Mouse (Mus musculus): Measurements from ENCODE around the gene Kif26a. TPM values are rescaled to one million over a fixed set of nuclear protein-coding genes. Genes with fewer than 3 reads are reported as not detected.

The Kif26a gene
- polyA plus RNA-seq, 1 experiment, result 0.02 TPM

- H3ac ChIP-seq (ENCODE audit: control insufficient read depth, insufficient read length), result no peak overlapping the region
Observed at GRCm38 (mm10) chr12:112182609-112182955, 36.6 kb downstream of the Kif26a start.

GRCm38 (mm10) chr12:112183675-112184074 lies 37.7 kb downstream of the Kif26a start:
- Histone ChIP-seq H3ac (ENCODE audit: control insufficient read depth, insufficient read length) (no peak overlapping the region), H3K36me3 (ENCODE audit: control insufficient read depth, insufficient read depth) (no peaks in the 10 kb centered on the region), H3K79me2 (ENCODE audit: control insufficient read depth, insufficient read depth) (no peaks in the 10 kb centered on the region), H3K27me3 (ENCODE audit: control insufficient read depth, insufficient read depth, insufficient read length) (peaks cover 66% of the 10 kb centered on the region), H3K4me3 (no peak overlapping the region), H3K4me2 (ENCODE audit: low read depth) (no peak overlapping the region)
- TF ChIP-seq SRF (IDR thresholded peaks at IDR 0.05; ENCODE audit: control insufficient read depth, insufficient read length, low read depth) (no peak), POLR2A (IDR thresholded peaks at IDR 0.05; ENCODE audit: insufficient read length, low read depth) (no peak), MYOD1 (IDR thresholded peaks at IDR 0.05; ENCODE audit: control insufficient read depth in 1 of 3, insufficient read length in 2 of 3, low read depth in 2 of 3) (no peak), E2F4 (IDR thresholded peaks at IDR 0.05; ENCODE audit: insufficient read depth) (no peak)

More at GRCm38 (mm10) chr12:112182609-112182955, 36.6 kb downstream of the Kif26a start:
- no peaks in the 10 kb centered on the region for H3K36me3 ChIP-seq (ENCODE audit: control insufficient read depth, insufficient read depth)
- H3K79me2 ChIP-seq (ENCODE audit: control insufficient read depth, insufficient read depth), result no peaks in the 10 kb centered on the region
- H3K4me3 ChIP-seq, result no peak overlapping the region
- H3K27me3 ChIP-seq (ENCODE audit: control insufficient read depth, insufficient read depth, insufficient read length), result peaks cover 64% of the 10 kb centered on the region
- TF ChIP-seq TCF3 (IDR thresholded peaks at IDR 0.05; ENCODE audit: insufficient read length, low read depth) (no peak), POLR2A (IDR thresholded peaks at IDR 0.05; ENCODE audit: insufficient read length, low read depth) (no peak)
- no peak overlapping the region for H3K4me2 ChIP-seq (ENCODE audit: low read depth)

GRCm38 (mm10) chr12:112184390-112184789 lies 38.4 kb downstream of the Kif26a start:
- TF ChIP-seq MYOD1 (IDR thresholded peaks at IDR 0.05; ENCODE audit: control insufficient read depth in 1 of 3, insufficient read length in 2 of 3, low read depth in 2 of 3), result no peak
- no peak for TF ChIP-seq CEBPB (IDR thresholded peaks at IDR 0.05; ENCODE audit: insufficient read depth, poor library complexity, severe bottlenecking)
- no peak for TF ChIP-seq MYOG (IDR thresholded peaks at IDR 0.05; ENCODE audit: control insufficient read depth in 1 of 3, insufficient read depth in 1 of 3, insufficient read length in 2 of 3, low read depth in 2 of 3)
- TF ChIP-seq SRF (IDR thresholded peaks at IDR 0.05; ENCODE audit: control insufficient read depth, insufficient read length, low read depth), result no peak
- TF ChIP-seq TCF12 (IDR thresholded peaks at IDR 0.05; ENCODE audit: insufficient read depth, poor library complexity, severe bottlenecking), result no peak
- TF ChIP-seq POLR2A (IDR thresholded peaks at IDR 0.05; ENCODE audit: insufficient read length, low read depth), result no peak
- no peak for TF ChIP-seq E2F4 (IDR thresholded peaks at IDR 0.05; ENCODE audit: insufficient read depth)
- TF ChIP-seq POLR2AphosphoS2 (IDR thresholded peaks at IDR 0.05; ENCODE audit: insufficient read length, low read depth), result no peak
- no peak for TF ChIP-seq TCF3 (IDR thresholded peaks at IDR 0.05; ENCODE audit: insufficient read length, low read depth)
- no peak for TF ChIP-seq REST (IDR thresholded peaks at IDR 0.05; ENCODE audit: insufficient read depth, insufficient read length)
- TF ChIP-seq USF1 (IDR thresholded peaks at IDR 0.05; ENCODE audit: low read depth), result no peak
- TF ChIP-seq MAX (IDR thresholded peaks at IDR 0.05; ENCODE audit: low read depth), result no peak
- Histone ChIP-seq H3K4me2 (ENCODE audit: low read depth) (no peak overlapping the region), H3K79me2 (ENCODE audit: control insufficient read depth, insufficient read depth) (no peaks in the 10 kb centered on the region), H3K36me3 (ENCODE audit: control insufficient read depth, insufficient read depth) (no peaks in the 10 kb centered on the region), H3ac (ENCODE audit: control insufficient read depth, insufficient read length) (no peak overlapping the region), H3K4me3 (no peak overlapping the region), H3K27me3 (ENCODE audit: control insufficient read depth, insufficient read depth, insufficient read length) (peaks cover 66% of the 10 kb centered on the region)

- H3K4me2 ChIP-seq (ENCODE audit: low read depth), result no peak overlapping the region
- H3K79me2 ChIP-seq (ENCODE audit: control insufficient read depth, insufficient read depth), result no peaks in the 10 kb centered on the region
- H3K27me3 ChIP-seq (ENCODE audit: control insufficient read depth, insufficient read depth, insufficient read length), result peaks cover 72% of the 10 kb centered on the region
- TF ChIP-seq TCF12 (IDR thresholded peaks at IDR 0.05; ENCODE audit: insufficient read depth, poor library complexity, severe bottlenecking), result no peak
- no peak for TF ChIP-seq USF1 (IDR thresholded peaks at IDR 0.05; ENCODE audit: low read depth)
- no peak for TF ChIP-seq TCF3 (IDR thresholded peaks at IDR 0.05; ENCODE audit: insufficient read length, low read depth)
- no peak for TF ChIP-seq SRF (IDR thresholded peaks at IDR 0.05; ENCODE audit: control insufficient read depth, insufficient read length, low read depth)
- TF ChIP-seq CEBPB (IDR thresholded peaks at IDR 0.05; ENCODE audit: insufficient read depth, poor library complexity, severe bottlenecking), result no peak
- no peak for TF ChIP-seq REST (IDR thresholded peaks at IDR 0.05; ENCODE audit: insufficient read depth, insufficient read length)
- TF ChIP-seq MAX (IDR thresholded peaks at IDR 0.05; ENCODE audit: low read depth), result no peak
- TF ChIP-seq POLR2A (IDR thresholded peaks at IDR 0.05; ENCODE audit: insufficient read length, low read depth), result no peak
- TF ChIP-seq MYOD1 (IDR thresholded peaks at IDR 0.05; ENCODE audit: control insufficient read depth in 1 of 3, insufficient read length in 2 of 3, low read depth in 2 of 3), result no peak
- no peak for TF ChIP-seq POLR2AphosphoS2 (IDR thresholded peaks at IDR 0.05; ENCODE audit: insufficient read length, low read depth)
- TF ChIP-seq E2F4 (IDR thresholded peaks at IDR 0.05; ENCODE audit: insufficient read depth), result no peak
- no peak for TF ChIP-seq MYOG (IDR thresholded peaks at IDR 0.05; ENCODE audit: control insufficient read depth in 1 of 3, insufficient read depth in 1 of 3, insufficient read length in 2 of 3, low read depth in 2 of 3)
- H3K36me3 ChIP-seq (ENCODE audit: control insufficient read depth, insufficient read depth), result no peaks in the 10 kb centered on the region
- H3ac ChIP-seq (ENCODE audit: control insufficient read depth, insufficient read length), result no peak overlapping the region
- no peak overlapping the region for H3K4me3 ChIP-seq
Observed at GRCm38 (mm10) chr12:112186899-112187298, 40.9 kb downstream of the Kif26a start.

- no peak overlapping the region for H3ac ChIP-seq (ENCODE audit: control insufficient read depth, insufficient read length)
- H3K4me2 ChIP-seq (ENCODE audit: low read depth), result no peak overlapping the region
- peaks cover 58% of the 10 kb centered on the region for H3K27me3 ChIP-seq (ENCODE audit: control insufficient read depth, insufficient read depth, insufficient read length)
- TF ChIP-seq TCF12 (IDR thresholded peaks at IDR 0.05; ENCODE audit: insufficient read depth, poor library complexity, severe bottlenecking), result no peak
- TF ChIP-seq POLR2AphosphoS2 (IDR thresholded peaks at IDR 0.05; ENCODE audit: insufficient read length, low read depth), result no peak
- H3K36me3 ChIP-seq (ENCODE audit: control insufficient read depth, insufficient read depth), result no peaks in the 10 kb centered on the region
- no peak overlapping the region for H3K4me3 ChIP-seq
- no peaks in the 10 kb centered on the region for H3K79me2 ChIP-seq (ENCODE audit: control insufficient read depth, insufficient read depth)
Observed at GRCm38 (mm10) chr12:112191753-112192152, 45.7 kb downstream of the Kif26a start.

All from myocyte (in vitro differentiated cells).